Mouse (Mus musculus): ENCODE results near the gene Dchs1. TPM values are rescaled to one million over a fixed set of nuclear protein-coding genes. Genes with fewer than 3 reads are reported as not detected.

The Dchs1 gene
- total and polyA plus RNA-seq, 3 experiments, result 0.08 to 0.11 TPM; not detected in 1

GRCm38 (mm10) chr7:105777797-105778552 lies 9.5 kb downstream of the Dchs1 start:
- Histone ChIP-seq H3K36me3 (ENCODE audit: control insufficient read depth in 1 of 2, insufficient read depth in 2 of 2, low read length in 2 of 2) (peaks cover 0 to 2% of the 10 kb centered on the region in 2 experiments; a peak in 1 of 4 replicates), H3K27ac (ENCODE audit: control insufficient read depth, low read depth, low read length) (no peak overlapping the region), H3K9ac (ENCODE audit: control insufficient read depth, low read depth, low read length, poor library complexity, severe bottlenecking) (no peak overlapping the region), H3K9me3 (replicated peaks; ENCODE audit: insufficient read depth, low read length) (no peaks in the 10 kb centered on the region), H3K4me3 (ENCODE audit: control insufficient read depth in 1 of 2, insufficient read depth in 1 of 2, low read depth in 2 of 2, low read length in 2 of 2) (peak overlapping the region in 1 of 2 experiments; percentile 21; a peak in 1 of 4 replicates), H3K4me1 (ENCODE audit: control insufficient read depth in 1 of 2, insufficient read depth in 2 of 2, low read length in 2 of 2) (peaks cover 0 to 14% of the 10 kb centered on the region in 2 experiments; a peak in 2 of 4 replicates), H3K79me2 (ENCODE audit: control insufficient read depth, insufficient read depth, low read length, poor library complexity) (no peaks in the 10 kb centered on the region), H3K27me3 (ENCODE audit: control insufficient read depth in 1 of 2, insufficient read depth in 2 of 2, low read length in 2 of 2) (peaks cover 0 to 2% of the 10 kb centered on the region in 2 experiments; a peak in 1 of 4 replicates)
- TF ChIP-seq CHD2 (IDR thresholded peaks at IDR 0.05; ENCODE audit: low read length) (no peak), POLR2AphosphoS2 (IDR thresholded peaks at IDR 0.05; ENCODE audit: low read length) (no peak), KAT2A (conservative IDR thresholded peaks at IDR 0.05; ENCODE audit: low read depth, low read length) (no peak), ELF1 (IDR thresholded peaks at IDR 0.05; ENCODE audit: low read depth, low read length) (no peak), MAFK (IDR thresholded peaks at IDR 0.05; ENCODE audit: borderline replicate concordance, low read depth, low read length) (no peak), E2F4 (IDR thresholded peaks at IDR 0.05; ENCODE audit: borderline replicate concordance, low read depth, low read length) (no peak), MYC (IDR thresholded peaks at IDR 0.05; ENCODE audit: low read depth, low read length) (no peak), MAX (IDR thresholded peaks at IDR 0.05; ENCODE audit: low read length) (no peak), GABPA (IDR thresholded peaks at IDR 0.05; ENCODE audit: low read depth, low read length) (no peak), MXI1 (IDR thresholded peaks at IDR 0.05; ENCODE audit: low read depth, low read length) (no peak)
- no peak for DNase-seq (ENCODE audit: low read depth, low spot score)

GRCm38 (mm10) chr7:105777316-105777715 lies 10.1 kb downstream of the Dchs1 start:
- peaks cover 0 to 2% of the 10 kb centered on the region in 2 experiments; a peak in 1 of 4 replicates for H3K36me3 ChIP-seq (ENCODE audit: control insufficient read depth in 1 of 2, insufficient read depth in 2 of 2, low read length in 2 of 2)
- H3K4me1 ChIP-seq (ENCODE audit: control insufficient read depth in 1 of 2, insufficient read depth in 2 of 2, low read length in 2 of 2), result peaks cover 0 to 14% of the 10 kb centered on the region in 2 experiments; a peak in 2 of 4 replicates
- H3K9ac ChIP-seq (ENCODE audit: control insufficient read depth, low read depth, low read length, poor library complexity, severe bottlenecking), result no peak overlapping the region
- H3K27ac ChIP-seq (ENCODE audit: control insufficient read depth, low read depth, low read length), result no peak overlapping the region
- TF ChIP-seq UBTF (IDR thresholded peaks at IDR 0.05; ENCODE audit: borderline replicate concordance, insufficient read depth, low read depth, low read length) (no peak), MYB (IDR thresholded peaks at IDR 0.05; ENCODE audit: low read depth, low read length) (no peak), ZMIZ1 (IDR thresholded peaks at IDR 0.05; ENCODE audit: low read depth, low read length) (no peak), MXI1 (IDR thresholded peaks at IDR 0.05; ENCODE audit: low read depth, low read length) (no peak), GATA1 (IDR thresholded peaks at IDR 0.05; ENCODE audit: low read depth, low read length) (no peak), KAT2A (conservative IDR thresholded peaks at IDR 0.05; ENCODE audit: low read depth, low read length) (no peak), ZNF384 (IDR thresholded peaks at IDR 0.05; ENCODE audit: low read depth, low read length) (no peak), USF2 (IDR thresholded peaks at IDR 0.05; ENCODE audit: borderline replicate concordance in 1 of 2, insufficient read depth in 1 of 2, low read depth in 1 of 2, low read length in 2 of 2) (no peak)
- H3K9me3 ChIP-seq (replicated peaks; ENCODE audit: insufficient read depth, low read length), result no peaks in the 10 kb centered on the region
- no peaks in the 10 kb centered on the region for H3K79me2 ChIP-seq (ENCODE audit: control insufficient read depth, insufficient read depth, low read length, poor library complexity)
- H3K4me3 ChIP-seq (ENCODE audit: control insufficient read depth in 1 of 2, insufficient read depth in 1 of 2, low read depth in 2 of 2, low read length in 2 of 2), result no peak overlapping the region
- no peak for DNase-seq (ENCODE audit: low read depth, low spot score)
- peaks cover 0 to 2% of the 10 kb centered on the region in 2 experiments; a peak in 1 of 4 replicates for H3K27me3 ChIP-seq (ENCODE audit: control insufficient read depth in 1 of 2, insufficient read depth in 2 of 2, low read length in 2 of 2)
